Comparison of ENCODE assay signal across 8 mouse cellular contexts in genomic region chr5:148450924-148451323, GRCm38 (mm10). TPM values are rescaled to one million over a fixed set of nuclear protein-coding genes. Genes with fewer than 3 reads are reported as not detected.
DNase-seq lines count a peak whose midpoint lies in the region; ATAC-seq lines count a peak whose summit lies in the region.

No protein-coding gene starts in this region.

- H3K4me2 ChIP-seq in intestine, embryonic 16.5 days (ENCODE audit: low read depth, low read length), result no peak overlapping the region

- ATAC-seq in intestine, embryonic 16.5 days, result peak; percentile 58; the same call in 1 of the 2 replicates

- no peaks in the 10 kb centered on the region for H3K36me3 ChIP-seq in intestine, embryonic 16.5 days (ENCODE audit: control insufficient read depth, insufficient read depth, low read length)
- no peaks in the 10 kb centered on the region for H3K36me3 ChIP-seq in limb, embryonic 10.5 days

- no peak overlapping the region for H3K4me3 ChIP-seq in intestine, embryonic 16.5 days (ENCODE audit: low read length)
- H3K4me3 ChIP-seq in limb, embryonic 10.5 days, result no peak overlapping the region

- no peaks in the 10 kb centered on the region for H3K4me1 ChIP-seq in intestine, embryonic 16.5 days (ENCODE audit: control insufficient read depth, insufficient read depth, low read length)
- H3K4me1 ChIP-seq in limb, embryonic 10.5 days, result peaks cover 14% of the 10 kb centered on the region

- no peak overlapping the region for H3K9ac ChIP-seq in intestine, embryonic 16.5 days (ENCODE audit: low read depth, low read length)

- DNase-seq in urinary bladder, adult 18-20 months (ENCODE audit: low spot score in 2 of 2), result peak; percentile 28 to 33
- DNase-seq in urinary bladder, postnatal 10 days (ENCODE audit: low spot score), result no peak
- peak; percentile 34 for DNase-seq in c-Kit-positive CD71-negative TER-119-negative erythroid progenitor cells, embryonic 14.5 days (ENCODE audit: low read depth)
- peak; percentile 23 to 40 for DNase-seq in frontal cortex, postnatal 14 days (ENCODE audit: low spot score in 2 of 2)
- DNase-seq in limb, embryonic 10.5 days (ENCODE audit: low spot score), result peak; percentile 67
- peak; percentile 16 for DNase-seq in ovary, postnatal 10 days (ENCODE audit: low spot score)
- DNase-seq in thymus, postnatal 25 days, result peak; percentile 71

- H3K27me3 ChIP-seq in intestine, embryonic 16.5 days (replicated peaks; ENCODE audit: control insufficient read depth, insufficient read depth, low read length), result no peaks in the 10 kb centered on the region
- H3K27me3 ChIP-seq in limb, embryonic 10.5 days (ENCODE audit: low read depth, poor library complexity, severe bottlenecking), result no peaks in the 10 kb centered on the region

- no peaks in the 10 kb centered on the region for H3K9me3 ChIP-seq in intestine, embryonic 16.5 days (ENCODE audit: control insufficient read depth, low read length)
- H3K9me3 ChIP-seq in limb, embryonic 10.5 days (replicated peaks), result no peaks in the 10 kb centered on the region

- H3K27ac ChIP-seq in intestine, embryonic 16.5 days (ENCODE audit: low read length), result no peak overlapping the region
- peak overlapping the region; percentile 9; the same call in 1 of the 2 replicates for H3K27ac ChIP-seq in limb, embryonic 10.5 days

- WGBS in intestine, embryonic 16.5 days, result 31% methylated on average over 11 of the region's 11 CpGs
- 38% methylated on average over 11 of the region's 11 CpGs for WGBS in limb, embryonic 10.5 days

RNA-seq across cellular contexts. Expression of gene Slc7a1, which starts 51.2 kb away (rescaled TPM):
- polyA plus RNA-seq in intestine, embryonic 16.5 days (2015; fragmentation: Nextera tagmentation; extraction: Ambion mirVana), result 20.0 and 22.5 TPM in 2 replicates
- polyA plus RNA-seq in limb, embryonic 10.5 days (2016; fragmentation: Nextera tagmentation; extraction: Ambion mirVana), result 13.2 and 17.8 TPM in 2 replicates
